Mouse (Mus musculus) naive thymus-derived CD4-positive, alpha-beta T cell, adult 2 months (primary cell): Measurements from ENCODE around the gene Ppfia3.

Source experiments
- DNase-seq: peaks from one replicate; pipeline ENCODE4 v3.0.0-alpha.2; 2011; ENCODE audit warnings: low read depth

The Ppfia3 gene

DNA sequence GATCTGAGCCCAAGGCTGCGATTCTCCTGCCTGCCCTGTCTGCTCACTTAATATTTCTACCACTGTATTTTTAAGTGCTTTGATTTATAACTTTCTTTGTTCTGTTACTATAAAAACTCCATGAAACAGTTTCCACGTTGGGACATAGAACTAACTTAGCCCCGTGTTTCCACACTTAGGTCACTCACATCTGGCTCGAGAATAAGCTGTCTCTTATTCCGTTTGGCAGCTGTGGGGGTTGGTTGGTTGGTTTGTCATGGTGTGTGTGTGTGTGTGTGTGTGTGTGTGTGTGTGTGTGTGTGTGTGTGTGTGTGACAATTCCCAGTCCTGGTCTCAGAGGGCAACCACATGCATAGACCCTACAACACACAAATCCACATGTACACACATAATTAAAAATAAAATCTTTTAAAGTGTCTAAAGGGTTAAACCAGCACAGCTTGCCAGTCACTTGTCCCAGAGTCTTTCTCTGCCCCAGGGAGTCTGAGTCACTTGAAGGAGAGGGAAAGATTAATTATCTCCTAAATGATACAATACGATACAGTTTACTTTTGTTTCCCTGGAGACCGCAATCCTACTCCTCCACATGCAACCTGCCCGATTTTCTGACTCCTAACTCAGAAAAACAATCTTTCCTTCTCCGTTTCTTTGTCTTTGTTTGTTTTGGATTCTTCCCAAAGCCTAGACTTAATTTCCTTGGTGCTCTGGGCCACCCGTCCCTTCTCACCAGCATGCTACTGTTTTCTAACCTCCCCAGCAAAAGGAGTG lies 53.9 kb downstream of the Ppfia3 start:
- DNase-seq: no peak

- no peak for DNase-seq
Observed at GRCm38 (mm10) chr7:45312023-45312422, 54.8 kb downstream of the Ppfia3 start.

- peak; percentile 78 for DNase-seq
Observed at GRCm38 (mm10) chr7:45309455-45309854, 57.4 kb downstream of the Ppfia3 start.

DNA sequence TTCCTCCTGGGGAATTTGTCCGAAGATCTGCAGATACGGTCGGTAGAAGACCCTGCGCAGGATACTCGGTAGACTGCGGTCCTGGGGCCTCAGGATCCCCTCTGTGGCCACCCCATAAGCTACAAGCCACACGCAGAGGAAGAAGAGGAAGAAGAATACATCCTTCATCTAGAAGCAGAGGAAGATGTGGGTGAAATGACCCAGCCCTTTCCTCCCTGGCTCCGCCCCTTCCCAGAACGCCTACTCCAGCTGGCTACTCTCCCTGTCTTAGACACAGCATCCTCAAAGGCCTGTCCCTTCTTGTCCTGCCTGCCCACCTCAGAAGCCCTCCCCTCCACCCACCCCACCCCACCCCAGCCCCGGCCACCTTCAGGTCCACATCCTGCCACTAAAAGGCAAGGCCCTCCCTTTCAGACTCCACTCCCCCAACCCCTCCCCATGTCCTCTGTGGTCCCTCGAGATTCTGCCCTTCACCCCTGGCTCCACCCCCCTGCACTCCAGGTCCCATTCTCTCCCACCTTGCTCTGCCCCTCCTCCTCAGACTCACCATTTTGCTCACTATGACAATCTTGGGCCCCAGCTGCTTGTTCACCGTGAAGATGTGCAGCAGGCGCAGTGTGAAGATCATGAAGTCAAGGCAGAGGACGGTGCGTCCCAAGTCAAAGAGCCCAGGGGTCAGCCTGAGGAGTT lies 58.1 kb downstream of the Ppfia3 start:
- no peak for DNase-seq

- peak; percentile 74 for DNase-seq
Observed at GRCm38 (mm10) chr7:45305275-45305674, 61.5 kb downstream of the Ppfia3 start.

GRCm38 (mm10) chr7:45304869-45305268 lies 62.0 kb downstream of the Ppfia3 start:
- no peak for DNase-seq

DNA sequence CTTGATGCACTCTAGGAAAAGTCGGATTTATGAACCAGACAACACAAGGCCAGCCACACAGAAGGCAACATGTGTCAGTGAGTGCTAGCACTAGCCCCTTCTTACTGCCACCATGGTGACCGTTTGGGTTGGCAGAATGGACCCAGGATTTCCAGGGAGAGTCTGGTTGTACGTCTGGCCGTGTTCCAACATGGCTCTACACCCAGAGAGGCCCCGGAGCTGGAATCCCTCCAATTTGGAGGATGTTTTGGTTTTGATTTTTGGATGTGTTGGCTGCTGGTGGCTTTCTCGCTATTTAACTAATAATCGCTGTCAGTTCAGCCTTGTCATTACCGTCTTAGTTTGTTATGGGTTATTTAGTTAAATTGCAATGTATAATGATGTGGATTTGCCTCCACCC lies 64.2 kb downstream of the Ppfia3 start:
- DNase-seq: no peak

DNA sequence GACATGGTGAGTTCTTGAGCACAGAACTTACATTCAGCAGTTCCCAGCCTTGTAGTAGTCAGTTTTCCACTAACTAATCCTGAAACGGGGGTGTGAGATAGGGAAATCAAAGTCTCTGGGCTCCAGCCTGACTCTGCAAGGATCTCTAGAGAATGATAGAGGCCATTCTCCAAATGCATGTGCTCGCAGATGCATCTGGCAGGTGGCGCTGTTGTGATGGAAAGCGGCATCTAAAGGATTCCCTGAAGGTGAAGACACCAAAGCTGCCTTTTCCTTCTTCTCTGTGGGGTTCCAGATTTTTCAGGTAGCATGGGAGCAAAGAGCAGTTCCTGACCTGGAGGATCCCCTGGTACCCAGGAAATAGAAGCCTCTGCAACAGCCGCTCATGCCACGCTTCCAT lies 66.5 kb downstream of the Ppfia3 start:
- DNase-seq: peak; percentile 65

DNA sequence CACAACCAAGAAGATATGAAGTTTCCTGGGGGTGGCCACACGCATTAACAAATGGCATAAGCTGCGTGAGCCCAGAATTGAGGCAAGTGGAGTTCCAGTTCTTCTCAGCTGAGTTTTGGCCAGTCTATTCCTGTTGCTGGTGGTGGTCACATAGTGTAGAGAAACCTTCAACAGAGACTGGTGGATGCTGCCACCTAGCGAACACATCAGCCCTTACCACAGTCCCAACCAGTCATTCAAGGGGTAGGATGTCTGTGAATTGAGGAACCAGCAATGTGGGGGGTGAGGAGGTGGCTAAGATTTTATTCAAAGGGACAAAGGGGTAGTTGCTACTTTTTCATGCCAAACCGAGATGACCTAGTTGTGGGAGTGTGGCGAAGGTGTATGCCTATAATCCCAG lies 67.1 kb downstream of the Ppfia3 start:
- peak; percentile 76 for DNase-seq

DNA sequence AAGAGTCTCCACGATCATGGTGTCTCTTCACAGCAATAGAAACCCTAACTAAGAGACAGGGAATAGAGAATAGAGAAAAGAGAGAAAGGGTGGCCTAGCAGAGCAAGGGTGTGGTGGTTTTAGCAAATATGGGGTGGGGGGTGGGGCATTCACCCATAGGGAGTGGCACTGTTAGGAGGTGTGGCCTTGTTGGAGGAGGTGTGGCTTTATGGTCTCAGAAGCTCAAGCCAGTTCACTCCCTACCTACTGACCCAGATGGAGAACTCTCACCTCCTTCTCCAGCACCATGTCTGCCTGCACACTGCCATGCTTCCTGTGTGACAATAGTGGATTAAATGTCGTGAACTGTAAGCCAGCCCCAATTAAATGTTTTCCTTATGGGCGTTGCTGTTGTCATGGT lies 69.3 kb downstream of the Ppfia3 start:
- DNase-seq: no peak

- DNase-seq: no peak
Observed at GRCm38 (mm10) chr7:45296626-45297025, 70.2 kb downstream of the Ppfia3 start.
